Mouse (Mus musculus) forebrain, postnatal 0 days (tissue): ENCODE measurements around the gene Marf1. TPM values are rescaled to one million over a fixed set of nuclear protein-coding genes. Genes with fewer than 3 reads are reported as not detected.
"Not testable (repeated sequence)": the region's sequence is repeated elsewhere in the genome, so short reads cannot be mapped to it uniquely, and the experiment has no call there.

Experiments used
- ATAC-seq: fragments of 200-750 bp; cut with Nextera tagmentation; 2 replicates; pipeline ENCODE4 v1.8.0; 2017; ENCODE audit warnings: mild to moderate bottlenecking, moderate library complexity
- DNase-seq: peaks from one replicate; pipeline ENCODE4 v3.0.0-alpha.2; 2015
- H3K27ac ChIP-seq: fragments of 300-500 bp; sonication (generic); 2 replicates; pipeline ENCODE4 v1.5.1; 2014; ENCODE audit warnings: low read depth, mild to moderate bottlenecking, antibody characterized with exemption, low read length, moderate library complexity, mixed read lengths
- H3K27me3 ChIP-seq: fragments of 300-500 bp; sonication (generic); 2 replicates; pipeline ENCODE4 v1.6.1; 2014; ENCODE audit warnings: mild to moderate bottlenecking, low read length, mixed read lengths; ENCODE audit not compliant: insufficient read depth
- H3K36me3 ChIP-seq: fragments of 300-500 bp; sonication (generic); 2 replicates; pipeline ENCODE4 v1.6.1; 2014; ENCODE audit warnings: mild to moderate bottlenecking, moderate library complexity; ENCODE audit not compliant: insufficient read depth
- H3K4me1 ChIP-seq: fragments of 300-500 bp; sonication (generic); 2 replicates; pipeline ENCODE4 v1.6.1; 2014; ENCODE audit warnings: antibody characterized with exemption; ENCODE audit not compliant: insufficient read depth
- H3K4me2 ChIP-seq: fragments of 300-500 bp; sonication (generic); 2 replicates; pipeline ENCODE4 v1.6.1; 2014; ENCODE audit warnings: low read depth, mild to moderate bottlenecking, moderate library complexity
- H3K4me3 ChIP-seq: fragments of 300-500 bp; sonication (generic); 2 replicates; pipeline ENCODE4 v1.5.1; 2014; ENCODE audit warnings: low read depth, low read length, mixed read lengths
- H3K9ac ChIP-seq: fragments of 300-500 bp; sonication (generic); 2 replicates; pipeline ENCODE4 v1.6.1; 2014; ENCODE audit warnings: mild to moderate bottlenecking
- H3K9me3 ChIP-seq: fragments of 300-500 bp; sonication (generic); 2 replicates; pipeline ENCODE4 v1.6.1; 2016; ENCODE audit warnings: low read length
- CTCF ChIP-seq: sonication (generic); IDR thresholded peaks from 2 replicates; pipeline ENCODE4 v1.5.1; 2016; ENCODE audit warnings: antibody characterized with exemption, control low read depth, low read depth
- WGBS: fragments of 180-500 bp; shearing (Covaris S2); extraction: QIAGEN DNeasy Blood & Tissue Kit; methylation state at CpG from one replicate; pipeline ENCODE4 v1.1.7; 2014; 5-methylcytosine and 5-hydroxymethylcytosine counted together
- microRNA counts: library from miRNA; unstranded; fragments of <30 nt; microRNA quantifications from one replicate; lab custom pipeline; 2015
- microRNA-seq, 2 experiments: library from miRNA; unstranded; fragments of <30 nt; microRNA quantifications; one replicate each; pipeline ENCODE4; 2016
- polyA plus RNA-seq: library from polyadenylated mRNA; unstranded; fragments of >200 nt; fragmentation: Nextera tagmentation; extraction: Ambion mirVana; gene quantifications from 2 replicates; pipeline ENCODE4 v1.2.1, GENCODE M21; 2015
- total RNA-seq: library from RNA; depleted of rRNA; stranded (reverse); fragments of >200 nt; gene quantifications from 2 replicates; pipeline ENCODE4 v1.2.3, GENCODE M21; 2014; rRNA removed

Gene Marf1
- total and polyA plus RNA-seq, 2 experiments from 2014 or later: 8.6 to 26.4 TPM

GRCm38 (mm10) chr16:14088249-14088648 is 74.9 kb downstream of the Marf1 start:
- H3K9ac ChIP-seq: no peak overlapping the region
- DNase-seq: no peak
- no peak for ATAC-seq
- TF ChIP-seq CTCF: no peak
- no peak overlapping the region for H3K27ac ChIP-seq
- H3K4me2 ChIP-seq: no peak overlapping the region
- no peaks in the 10 kb centered on the region for H3K4me1 ChIP-seq
- H3K9me3 ChIP-seq: no peaks in the 10 kb centered on the region
- H3K36me3 ChIP-seq: peaks cover 18% of the 10 kb centered on the region
- no peak overlapping the region for H3K4me3 ChIP-seq
- WGBS: 78% methylated on average over 3 of the region's 3 CpGs
- H3K27me3 ChIP-seq: no peaks in the 10 kb centered on the region

GRCm38 (mm10) chr16:14082925-14083324 is 80.2 kb downstream of the Marf1 start:
- WGBS: 86% methylated on average over 2 of the region's 2 CpGs
- TF ChIP-seq CTCF: no peak
- ATAC-seq (no peak), DNase-seq (no peak)
- H3K27ac ChIP-seq: no peak overlapping the region
- H3K4me1 ChIP-seq: no peaks in the 10 kb centered on the region
- no peaks in the 10 kb centered on the region for H3K9me3 ChIP-seq
- H3K27me3 ChIP-seq: no peaks in the 10 kb centered on the region
- no peak overlapping the region for H3K4me2 ChIP-seq
- no peak overlapping the region for H3K4me3 ChIP-seq
- no peak overlapping the region for H3K9ac ChIP-seq
- no peaks in the 10 kb centered on the region for H3K36me3 ChIP-seq

- H3K9me3 ChIP-seq: no peaks in the 10 kb centered on the region
- H3K4me1 ChIP-seq: no peaks in the 10 kb centered on the region
- H3K9ac ChIP-seq: no peak overlapping the region
- peak; percentile 8 for DNase-seq
- peaks cover 5% of the 10 kb centered on the region; the same call in 1 of the 2 replicates for H3K36me3 ChIP-seq
- WGBS: 60% methylated on average over 5 of the region's 5 CpGs
- TF ChIP-seq CTCF: no peak
- no peak overlapping the region for H3K27ac ChIP-seq
- no peaks in the 10 kb centered on the region for H3K27me3 ChIP-seq
- H3K4me3 ChIP-seq: no peak overlapping the region
- ATAC-seq: peak; percentile 60; the same call in 1 of the 2 replicates
- H3K4me2 ChIP-seq: no peak overlapping the region
These were observed 92.5 kb downstream of the Marf1 start for GRCm38 (mm10) chr16:14070471-14071169.

DNA sequence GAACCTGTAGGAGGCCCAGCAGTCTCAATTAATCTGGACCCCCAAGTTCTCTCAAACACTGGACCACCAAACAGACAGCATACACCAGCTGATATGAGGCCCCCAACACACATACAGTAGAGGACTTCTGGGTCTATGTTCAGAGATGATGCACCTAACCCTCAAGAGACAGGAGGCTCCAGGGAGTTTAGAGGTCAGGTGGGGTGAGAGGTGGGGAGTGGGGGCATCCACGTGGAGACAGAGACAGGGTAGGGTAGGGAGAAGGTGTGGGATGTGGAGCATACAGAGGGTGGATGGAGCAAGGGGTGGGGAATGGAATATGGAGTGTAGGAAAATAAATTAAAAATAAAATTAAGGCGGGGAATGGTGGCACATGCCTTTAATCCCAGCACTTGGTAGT is 94.5 kb downstream of the Marf1 start:
- H3K36me3 ChIP-seq, H3K4me1 ChIP-seq, H3K4me2 ChIP-seq, H3K4me3 ChIP-seq, H3K9ac ChIP-seq, H3K9me3 ChIP-seq, H3K27ac ChIP-seq, ATAC-seq, DNase-seq, H3K27me3 ChIP-seq: not testable (repeated sequence)
- WGBS: 86% methylated on average over 2 of the region's 2 CpGs

DNA sequence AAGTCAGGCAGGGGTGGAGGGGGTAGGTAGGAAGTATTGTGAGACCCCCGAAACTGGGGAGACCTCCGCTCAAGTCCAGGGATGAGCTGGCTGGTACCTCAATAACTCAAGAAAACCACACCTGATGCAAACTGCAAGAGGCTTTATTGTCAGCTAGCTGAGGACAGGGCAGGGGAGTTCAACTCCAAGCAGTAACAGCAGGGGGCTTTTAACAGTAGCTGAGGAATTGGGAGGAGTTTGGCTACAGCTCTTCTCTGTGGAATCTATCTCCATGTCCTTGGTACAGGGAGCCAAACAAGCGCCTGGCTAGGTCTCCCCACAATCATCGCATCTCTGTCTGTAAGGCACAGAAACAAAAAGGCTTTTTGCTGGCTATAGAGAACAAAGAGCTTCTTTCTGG is 96.6 kb downstream of the Marf1 start:
- H3K27me3 ChIP-seq, H3K36me3 ChIP-seq, DNase-seq, ATAC-seq, H3K9me3 ChIP-seq, H3K4me3 ChIP-seq, H3K4me1 ChIP-seq, H3K27ac ChIP-seq, H3K9ac ChIP-seq, H3K4me2 ChIP-seq: not testable (repeated sequence)
- 63% methylated on average over 4 of the region's 4 CpGs for WGBS

DNA sequence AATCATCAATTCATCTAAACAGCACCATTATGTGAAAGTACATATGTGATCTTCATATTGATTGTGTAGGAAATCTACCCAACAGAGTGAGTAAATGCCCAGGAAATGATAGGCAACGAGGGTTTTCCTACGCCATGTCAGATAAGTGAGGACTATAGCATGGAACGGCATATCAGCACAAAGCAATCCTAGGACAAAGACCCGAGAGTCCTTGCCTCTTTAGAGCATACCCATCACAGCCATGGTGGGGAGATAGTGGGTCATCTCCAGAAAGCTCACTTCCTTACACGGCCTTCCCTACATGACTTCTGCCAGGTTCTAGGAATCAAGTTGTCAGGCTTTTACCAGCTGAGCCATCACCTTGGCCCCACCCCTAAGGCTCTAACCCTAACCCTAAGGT is 103.3 kb downstream of the Marf1 start:
- no peak for DNase-seq
- H3K4me1 ChIP-seq: no peaks in the 10 kb centered on the region
- H3K9me3 ChIP-seq: no peaks in the 10 kb centered on the region
- H3K4me3 ChIP-seq: no peak overlapping the region
- H3K4me2 ChIP-seq: no peak overlapping the region
- H3K36me3 ChIP-seq: no peaks in the 10 kb centered on the region
- no peak for TF ChIP-seq CTCF
- no peak overlapping the region for H3K9ac ChIP-seq
- ATAC-seq: no peak
- 86% methylated on average over 5 of the region's 5 CpGs for WGBS
- no peaks in the 10 kb centered on the region for H3K27me3 ChIP-seq
- no peak overlapping the region for H3K27ac ChIP-seq

MicroRNA genes within 50 kb of the gene (microRNA counts, 519-probe panel; counts per million panel counts)
- microRNA mmu-miR-484 (lab: Ali Mortazavi, UCI): 4,430 counts per million, percentile 57 among the panel's probes with 10 or more counts

Small RNA genes lying within 50 kb of the gene (microRNA-seq; reads per million reads assigned to microRNA genes)
- 0 reads per million in 2 experiments for gene Gm27671
- gene Mir484: 2,975 to 4,208 reads per million in 2 experiments

Other genes starting within 250 kb of the Marf1 start
- 165 and 188 TPM in 2 replicates for gene 2900011O08Rik, start 176.7 kb downstream of the Marf1 start, total RNA-seq
- 194 and 213 TPM in 2 replicates for gene 2900011O08Rik, start 176.7 kb downstream of the Marf1 start, polyA plus RNA-seq
- gene Ifitm7, start 176.5 kb downstream of the Marf1 start, total RNA-seq: 0.48 and 0.92 TPM in 2 replicates
- 0.36 and 0.44 TPM in 2 replicates for gene Ifitm7, start 176.5 kb downstream of the Marf1 start, polyA plus RNA-seq
- gene Nde1, start 76 bp downstream of the Marf1 start, total RNA-seq: 11.9 and 14.1 TPM in 2 replicates
- 15.2 and 17.7 TPM in 2 replicates for gene Nde1, start 76 bp downstream of the Marf1 start, polyA plus RNA-seq
- 0.69 and 2.0 TPM in 2 replicates for gene Myh11, start 128.0 kb upstream of the Marf1 start, total RNA-seq
- 0.52 and 0.53 TPM in 2 replicates for gene Myh11, start 128.0 kb upstream of the Marf1 start, polyA plus RNA-seq
- gene Fopnl, start 154.1 kb upstream of the Marf1 start, total RNA-seq: 111 and 120 TPM in 2 replicates
- gene Fopnl, start 154.1 kb upstream of the Marf1 start, polyA plus RNA-seq: 216 and 222 TPM in 2 replicates
- gene Abcc1, start 198.2 kb upstream of the Marf1 start, total RNA-seq: 11.2 and 15.3 TPM in 2 replicates
- gene Abcc1, start 198.2 kb upstream of the Marf1 start, polyA plus RNA-seq: 4.5 and 5.9 TPM in 2 replicates